Mouse (Mus musculus) lung, adult 2 months (tissue): ENCODE measurements at regions not wholly inside any gene's neighbourhood (a gene's known extent, or its start where the extent isn't known, plus 50 kb on each side); places are given as distances from the start of the nearest gene placed in this dataset.

Source experiments
- CTCF ChIP-seq: fragments of 200-500 bp; IDR thresholded peaks from 2 replicates; pipeline ENCODE4 v1.5.1; 2011; ENCODE audit warnings: mild to moderate bottlenecking, low read length, control low read depth; ENCODE audit not compliant: insufficient read depth
- POLR2A ChIP-seq: fragments of 200-500 bp; IDR thresholded peaks from 2 replicates; pipeline ENCODE4 v1.6.1; 2011; ENCODE audit warnings: low read depth, mild to moderate bottlenecking, control low read depth, low read length, borderline replicate concordance; ENCODE audit errors: extremely low read depth

DNA sequence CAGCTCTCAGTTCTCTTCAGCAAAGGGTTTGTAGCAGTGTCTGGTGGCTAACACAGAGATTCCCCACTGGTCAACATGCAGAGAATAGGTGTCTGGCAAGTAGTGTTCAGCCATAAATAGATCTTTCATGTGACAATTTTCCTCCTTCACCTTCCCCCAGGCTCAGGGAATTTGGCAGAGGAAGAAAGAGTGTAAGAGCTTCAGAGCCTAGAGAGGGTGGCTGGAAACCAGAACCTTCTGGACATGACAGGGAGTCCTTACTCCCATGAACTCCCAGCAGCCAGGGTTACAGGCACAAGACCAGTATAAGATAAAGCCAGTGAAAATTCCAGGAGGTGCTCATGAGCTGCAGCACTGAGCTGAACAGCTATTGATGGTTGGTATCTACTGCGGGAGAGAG is 251.1 kb downstream of the Nedd1 start:
- no peak for TF ChIP-seq CTCF
- no peak for TF ChIP-seq POLR2A
